Comparison of ENCODE assay signal across 9 mouse cellular contexts in genomic region chr1:127773198-127773802, GRCm38 (mm10). TPM values are rescaled to one million over a fixed set of nuclear protein-coding genes. Genes with fewer than 3 reads are reported as not detected.
DNase-seq lines count a peak whose midpoint lies in the region; ATAC-seq and TF ChIP-seq lines count a peak whose summit lies in the region.
"Had no signal": no experiment of that assay in that cellular context is flagged by ENCODE, and none has a peak within 500 bp of the region (broad histone marks: within the 10 kb centered on the region; RNA-seq: fewer than 3 reads in every experiment).

No protein-coding gene starts in this region.

- H3K4me3 ChIP-seq in heart, adult 2 months, result peak overlapping the region; percentile 98
- H3K4me3 ChIP-seq in ES-E14 (ENCODE audit: insufficient read depth in 1 of 2, low read depth in 1 of 2, low read length in 2 of 2, poor library complexity in 1 of 2, severe bottlenecking in 1 of 2), result peak overlapping the region; percentile 81 to 99
- H3K4me3 ChIP-seq in forebrain, embryonic 14.5 days (ENCODE audit: low read depth, low read length), result peak overlapping the region; percentile 83
- H3K4me3 ChIP-seq in liver, adult 2 months (ENCODE audit: insufficient read depth, low read depth, low read length), result peak overlapping the region; percentile 55
- H3K4me3 ChIP-seq in small intestine, adult 2 months (ENCODE audit: low read depth, low read length), result peak overlapping the region; percentile 54

- H3K4me2 ChIP-seq in forebrain, embryonic 14.5 days (ENCODE audit: low read length), result peak overlapping the region; percentile 58

- peaks cover 2% of the 10 kb centered on the region; the same call in 1 of the 2 replicates for H3K79me2 ChIP-seq in heart, adult 2 months (replicated peaks; ENCODE audit: control insufficient read depth, insufficient read depth, low read length)
- H3K79me2 ChIP-seq in liver, adult 2 months (ENCODE audit: control insufficient read depth, insufficient read depth, low read length), result peaks cover 6% of the 10 kb centered on the region; the same call in 1 of the 2 replicates

- no peak for TF ChIP-seq POLR2A in heart, adult 2 months (IDR thresholded peaks at IDR 0.05; ENCODE audit: insufficient read depth, low read depth, low read length)
- no peak for TF ChIP-seq POLR2A in liver, adult 2 months (IDR thresholded peaks at IDR 0.05; ENCODE audit: extremely low read depth, insufficient read depth, low read length)
- TF ChIP-seq POLR2A in small intestine, adult 2 months (IDR thresholded peaks at IDR 0.05; ENCODE audit: low read depth, low read length), result no peak

- H3K4me1 ChIP-seq in heart, adult 2 months (ENCODE audit: control insufficient read depth, insufficient read depth, low read length), result peaks cover 3% of the 10 kb centered on the region
- H3K4me1 ChIP-seq in ES-E14 (ENCODE audit: control insufficient read depth in 2 of 2, insufficient read depth in 2 of 2, low read length in 2 of 2, poor library complexity in 1 of 2), result peaks cover 2 to 5% of the 10 kb centered on the region in 2 experiments; a peak in 2 of 4 replicates
- peaks cover 17% of the 10 kb centered on the region for H3K4me1 ChIP-seq in forebrain, embryonic 14.5 days (ENCODE audit: control insufficient read depth, insufficient read depth, low read length)
- H3K4me1 ChIP-seq in liver, adult 2 months (ENCODE audit: control insufficient read depth, insufficient read depth, low read length), result peaks cover 7% of the 10 kb centered on the region; the same call in 1 of the 2 replicates
- H3K4me1 ChIP-seq in small intestine, adult 2 months (ENCODE audit: control insufficient read depth, insufficient read depth, insufficient read length, low read length), result peaks cover 8% of the 10 kb centered on the region; the same call in 1 of the 2 replicates

- no peak for TF ChIP-seq EP300 in heart, adult 2 months (IDR thresholded peaks at IDR 0.05; ENCODE audit: insufficient read depth, low read depth, low read length)

- H3K36me3 ChIP-seq in heart, adult 2 months (ENCODE audit: control insufficient read depth, insufficient read depth, low read length), result peaks cover 14% of the 10 kb centered on the region
- H3K36me3 ChIP-seq in ES-E14 (ENCODE audit: control insufficient read depth, insufficient read depth, low read length, poor library complexity, severe bottlenecking), result no peaks in the 10 kb centered on the region; the same call in 1 of the 2 replicates
- H3K36me3 ChIP-seq in forebrain, embryonic 14.5 days (ENCODE audit: control insufficient read depth, insufficient read depth, low read length), result no peaks in the 10 kb centered on the region
- H3K36me3 ChIP-seq in liver, adult 2 months (ENCODE audit: control insufficient read depth, insufficient read depth, low read length), result peaks cover 2% of the 10 kb centered on the region; the same call in 1 of the 2 replicates
- H3K36me3 ChIP-seq in small intestine, adult 2 months (ENCODE audit: control insufficient read depth, insufficient read depth, low read length), result peaks cover 2% of the 10 kb centered on the region; the same call in 1 of the 2 replicates

- in situ Hi-C loops in ES-E14 (cut with MboI; ENCODE audit: low sequenced_read_pairs in 2 of 2, unreplicated experiment in 2 of 2), result loop anchor here in 1 of 2 experiments (25.0 kb wide), 1 partner anchor 261 kb away; no protein-coding TSS in a partner anchor

- no peaks in the 10 kb centered on the region for H3K27me3 ChIP-seq in heart, adult 2 months (ENCODE audit: control insufficient read depth, insufficient read depth, low read length)
- no peaks in the 10 kb centered on the region for H3K27me3 ChIP-seq in forebrain, embryonic 14.5 days (replicated peaks; ENCODE audit: control insufficient read depth, insufficient read depth, low read length)
- no peaks in the 10 kb centered on the region for H3K27me3 ChIP-seq in liver, adult 2 months (ENCODE audit: control insufficient read depth, insufficient read depth, low read length)
- no peaks in the 10 kb centered on the region for H3K27me3 ChIP-seq in small intestine, adult 2 months (ENCODE audit: control insufficient read depth, insufficient read depth, low read length)

- peak; percentile 43 for ATAC-seq in forebrain, embryonic 14.5 days

- H3K9me3 ChIP-seq in ES-E14 (ENCODE audit: control insufficient read depth, insufficient read depth, low read depth, low read length), result no peaks in the 10 kb centered on the region
- H3K9me3 ChIP-seq in forebrain, embryonic 14.5 days (replicated peaks; ENCODE audit: control insufficient read depth, low read length), result no peaks in the 10 kb centered on the region

- under 1% methylated on average over 14 of the region's 14 CpGs for WGBS in heart, adult 2 months
- WGBS in forebrain, embryonic 14.5 days, result 2% methylated on average over 14 of the region's 14 CpGs
- WGBS in liver, adult 2 months, result 1% methylated on average over 14 of the region's 14 CpGs
- WGBS in small intestine, adult 2 months, result 1% methylated on average over 14 of the region's 14 CpGs

- TF ChIP-seq CTCF in heart, adult 2 months (IDR thresholded peaks at IDR 0.05), result no peak
- no peak for TF ChIP-seq CTCF in liver, adult 2 months (IDR thresholded peaks at IDR 0.05; ENCODE audit: low read depth, low read length)
- TF ChIP-seq CTCF in small intestine, adult 2 months (IDR thresholded peaks at IDR 0.05; ENCODE audit: extremely low read depth, insufficient read length, insufficient replicate concordance, low read depth, low read length), result no peak

- intact Hi-C loops in heart, adult 2 months (cut with DNase I), result loop anchor here (5.0 to 10.0 kb wide), 3 partner anchors 94 to 568 kb away; partner anchors contain the start of genes Mgat5, R3hdm1, Rab3gap1 and Zranb3
- intact Hi-C loops in heart, postnatal 25 days (cut with DNase I), result loop anchor here (5.0 kb wide), 3 partner anchors 94 to 469 kb away; partner anchors contain the start of genes R3hdm1, Rab3gap1, Ubxn4 and Zranb3

- peak overlapping the region; percentile 83 for H3K27ac ChIP-seq in heart, adult 2 months
- peak overlapping the region; percentile 40; the same call in 1 of the 2 replicates for H3K27ac ChIP-seq in ES-E14 (ENCODE audit: insufficient read depth, low read depth, low read length, poor library complexity, severe bottlenecking)
- peak overlapping the region; percentile 73; the same call in 1 of the 2 replicates for H3K27ac ChIP-seq in forebrain, embryonic 14.5 days (ENCODE audit: low read depth, low read length)
- H3K27ac ChIP-seq in liver, adult 2 months (replicated peaks; ENCODE audit: insufficient read depth, low read depth, low read length), result peak overlapping the region; percentile 53
- peak overlapping the region; percentile 66 for H3K27ac ChIP-seq in small intestine, adult 2 months (ENCODE audit: insufficient read depth, low read depth, low read length)

- DNase-seq in heart, adult 2 months, result no peak
- no peak for DNase-seq in heart, postnatal 25 days (ENCODE audit: low spot score)
- no peak for DNase-seq in ES-E14 (ENCODE audit: low read depth, low spot score)
- no peak for DNase-seq in forebrain, embryonic 14.5 days (ENCODE audit: low spot score)
- DNase-seq in liver, adult 2 months (ENCODE audit: extremely low read depth, low read depth, low spot score), result no peak
- no peak for DNase-seq in right cerebral cortex, adult 2 months (ENCODE audit: low spot score in 2 of 2)
- DNase-seq in left cerebral cortex, adult 9 months (ENCODE audit: low spot score in 2 of 2), result no peak

- H3K9ac ChIP-seq in heart, adult 2 months (ENCODE audit: low read depth, low read length), result peak overlapping the region; percentile 73
- peak overlapping the region; percentile 86 for H3K9ac ChIP-seq in ES-E14 (ENCODE audit: insufficient read depth, low read depth, low read length, poor library complexity, severe bottlenecking)
- H3K9ac ChIP-seq in forebrain, embryonic 14.5 days (ENCODE audit: low read length), result peak overlapping the region; percentile 66
- peak overlapping the region; percentile 67 for H3K9ac ChIP-seq in liver, adult 2 months (ENCODE audit: low read depth, low read length)

TF ChIP-seq in ES-E14, 5 proteins besides CTCF, POLR2A, EP300 and RAD21:
- TF ChIP-seq ZNF384 (IDR thresholded peaks at IDR 0.05; ENCODE audit: low read depth, low read length), result no peak
- TF ChIP-seq CHD2 (IDR thresholded peaks at IDR 0.05; ENCODE audit: low read depth, low read length), result no peak
- TF ChIP-seq HCFC1 (IDR thresholded peaks at IDR 0.05; ENCODE audit: borderline replicate concordance, insufficient read depth, low read length), result no peak
- no peak for TF ChIP-seq MAFK (IDR thresholded peaks at IDR 0.05; ENCODE audit: insufficient read depth, low read depth, low read length)
- no peak for TF ChIP-seq ZC3H11A (IDR thresholded peaks at IDR 0.05; ENCODE audit: borderline replicate concordance, low read depth, low read length)
TF ChIP-seq in ES-E14: peak in this region for 0.

RNA-seq across cellular contexts. Expression of gene Ccnt2, which starts 0.7 kb away (rescaled TPM):
- 10 to 100 TPM; 20.6 to 21.6 TPM for total RNA-seq in heart, adult 2 months (2021)
- polyA plus RNA-seq in heart, adult 2 months (2012; rRNA removed), result 17.2 and 33.6 TPM in 2 replicates
- total RNA-seq in heart, postnatal 25 days (2021), result 10 to 100 TPM; 28.0 to 28.2 TPM
- 56.6 and 70.3 TPM in 2 replicates for total RNA-seq in ES-E14 (2012; rRNA removed)
- polyA plus RNA-seq in forebrain, embryonic 14.5 days (2014; fragmentation: Nextera tagmentation; extraction: Ambion mirVana), result 49.4 and 69.1 TPM in 2 replicates
- total RNA-seq in liver, adult 2 months (2014; rRNA removed), result 28.8 and 29.9 TPM in 2 replicates
- 5.3 and 9.4 TPM in 2 replicates for polyA plus RNA-seq in liver, adult 2 months (2012; rRNA removed)
- polyA plus RNA-seq in small intestine, adult 2 months (2012; rRNA removed), result 4.3 and 8.3 TPM in 2 replicates

RNA-seq across cellular contexts. Expression of gene Acmsd, which starts 44.1 kb away (rescaled TPM):
- under 1 TPM; 0.10 to 0.43 TPM for total RNA-seq in heart, adult 2 months (2021)
- 0.08 TPM in 1 of 2 replicates, not detected in the other for polyA plus RNA-seq in heart, adult 2 months (2012; rRNA removed)
- under 1 TPM in 1 of 2 experiments, not detected in 1; 0.39 TPM for total RNA-seq in heart, postnatal 25 days (2021)
- 0.09 TPM in 1 of 2 replicates, not detected in the other for total RNA-seq in ES-E14 (2012; rRNA removed)
- not detected in 2 replicates for polyA plus RNA-seq in forebrain, embryonic 14.5 days (2014; fragmentation: Nextera tagmentation; extraction: Ambion mirVana)
- total RNA-seq in liver, adult 2 months (2014; rRNA removed), result 19.6 and 48.2 TPM in 2 replicates
- polyA plus RNA-seq in liver, adult 2 months (2012; rRNA removed), result 5.6 and 6.9 TPM in 2 replicates
- not detected in 2 replicates for polyA plus RNA-seq in small intestine, adult 2 months (2012; rRNA removed)
- total RNA-seq: left cerebral cortex, adult 8-10 months had no signal

Comparison
In these comparisons a context has a peak if more than half of its experiments do, and no peak if none do; other contexts are left out.
1. RNA of gene Acmsd, which starts 44.1 kb away (total RNA-seq): 19.6 to 48.2 TPM in liver, adult 2 months; 0.10 to 0.43 TPM in heart, adult 2 months, 0.39 TPM in heart, postnatal 25 days and 0.09 TPM in ES-E14; every median in the first group is over 10 times any median in the second.
2. Peak in every context shown above with its lines, with median percentiles within 50 percentile points of each other: H3K27ac ChIP-seq, H3K4me3 ChIP-seq and H3K9ac ChIP-seq.